Mouse (Mus musculus) ES-E14 (cell line): ENCODE data around the gene S100b.

Experiments
- CHD2 ChIP-seq: IDR thresholded peaks from 2 replicates; pipeline ENCODE4 v1.6.1; 2014; ENCODE audit warnings: mild to moderate bottlenecking, low read depth, low read length, inconsistent platforms
- HCFC1 ChIP-seq: IDR thresholded peaks from 2 replicates; pipeline ENCODE4 v1.6.1; 2012; ENCODE audit warnings: low read length, inconsistent platforms, borderline replicate concordance; ENCODE audit not compliant: insufficient read depth
- MAFK ChIP-seq: IDR thresholded peaks from 2 replicates; pipeline ENCODE4 v1.6.1; 2014; ENCODE audit warnings: mild to moderate bottlenecking, low read depth, low read length, inconsistent platforms; ENCODE audit not compliant: insufficient read depth
- ZC3H11A ChIP-seq: IDR thresholded peaks from 2 replicates; pipeline ENCODE4 v1.6.1; 2012; ENCODE audit warnings: low read depth, mild to moderate bottlenecking, inconsistent platforms, low read length, borderline replicate concordance
- ZNF384 ChIP-seq: IDR thresholded peaks from 2 replicates; pipeline ENCODE4 v1.6.1; 2012; ENCODE audit warnings: low read depth, low read length, inconsistent platforms

GRCm38 (mm10) chr10:76257719-76258390, 4.2 kb downstream of the S100b start:
- no peak for TF ChIP-seq HCFC1
- no peak for TF ChIP-seq ZC3H11A
- no peak for TF ChIP-seq ZNF384
- no peak for TF ChIP-seq CHD2
- no peak for TF ChIP-seq MAFK
